Mouse (Mus musculus) gastrocnemius, postnatal 4 days (tissue): Measurements from ENCODE around the gene Gripap1. TPM values are rescaled to one million over a fixed set of nuclear protein-coding genes. Genes with fewer than 3 reads are reported as not detected.
A peak's percentile ranks its signal among the peaks of the same experiment; 100 is the strongest.
"Not testable (repeated sequence)": the region's sequence is repeated elsewhere in the genome, so short reads cannot be mapped to it uniquely, and the experiment has no call there.

ENCODE experiments used
- DNase-seq, 2 experiments: peaks; one replicate each; pipeline ENCODE4 v3.0.0; 2021 to 2022; ENCODE audit warnings: low spot score in 2 of 2, mixed read lengths in 2 of 2
- long read RNA-seq, 2 experiments: library from polyadenylated mRNA; stranded (forward); transcript quantifications; one replicate each; pipeline ENCODE4 v2.0.0; 2021
- total RNA-seq, 2 experiments: library from RNA; stranded (reverse); gene quantifications; 2 replicates each; pipeline ENCODE4 v1.2.3; 2021

Gene Gripap1
- 10 to 100 TPM; 24.7 to 34.9 TPM for total RNA-seq
- long read RNA-seq, experiment 1, partial matches to known transcripts = 3 of 11 reads
- long read RNA-seq, experiment 1, other reads (novel, unspliced or antisense) = 4 of 11 reads
- long read RNA-seq, experiment 2, transcript Gripap1-203 (26 exons, 3,015 nt) = major isoform, 8 of 31 reads
- long read RNA-seq, experiment 2, partial matches to known transcripts = 11 of 31 reads
- long read RNA-seq, experiment 2, other reads (novel, unspliced or antisense) = 8 of 31 reads

DNA sequence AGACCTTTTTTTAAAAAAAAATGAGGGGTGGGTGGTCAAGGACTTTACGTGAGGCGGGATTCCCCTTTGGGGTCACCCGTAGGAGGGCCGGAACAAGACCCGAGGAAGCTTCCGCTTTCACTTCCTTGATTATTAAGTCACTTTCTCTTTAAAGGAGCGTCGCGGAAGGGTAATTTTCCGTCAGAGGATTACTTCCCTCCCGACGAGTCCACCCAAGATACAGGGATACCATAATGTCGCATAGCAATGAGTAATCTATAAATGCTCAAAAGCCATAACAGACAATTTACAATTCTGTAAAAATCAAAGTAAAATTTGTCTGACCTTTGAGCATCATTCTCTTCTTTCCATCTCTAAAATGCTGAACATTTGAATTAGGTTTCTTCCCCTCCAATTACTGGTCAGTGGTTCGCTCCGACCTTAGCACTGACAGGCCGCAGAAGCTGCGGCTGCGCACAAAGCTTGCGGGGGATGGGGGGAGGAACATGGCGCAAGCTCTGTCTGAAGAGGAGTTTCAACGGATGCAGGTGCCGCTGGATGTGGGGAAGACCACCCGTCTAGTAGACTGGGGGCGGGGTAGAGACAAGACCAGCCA, at the start of gene Gripap1:
TSS of gene Gripap1 (plus strand) at position 224 of the 595 bp plus-strand sequence.
- peak in 1 of 2 experiments; percentile 62 for DNase-seq

- DNase-seq = no peak
Measured at GRCm38 (mm10) chrX:7740082-7740819, 49.3 kb upstream of the Gripap1 start.

DNA sequence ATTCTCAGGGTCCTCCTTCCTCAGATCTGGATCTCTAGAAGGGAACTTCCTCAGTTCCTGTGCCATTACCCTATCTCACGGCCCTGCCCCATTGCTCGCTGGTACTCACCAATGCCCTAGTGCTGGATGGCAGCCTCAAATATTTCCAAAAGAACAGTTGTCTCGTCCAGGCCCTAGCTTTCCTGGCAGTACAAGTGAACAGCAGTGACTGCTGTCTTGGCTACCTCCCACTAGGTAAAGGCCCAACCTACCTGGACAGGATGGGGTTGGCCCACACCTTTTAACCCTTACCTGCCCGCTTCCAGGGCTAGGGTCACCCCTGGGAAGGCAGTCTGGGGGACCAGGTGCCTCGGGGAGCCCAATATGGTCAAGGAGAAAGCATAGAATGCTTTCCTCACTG, 48.5 kb upstream of the Gripap1 start:
- no peak for DNase-seq

- DNase-seq = no peak
Measured at GRCm38 (mm10) chrX:7743470-7743869, 46.1 kb upstream of the Gripap1 start.

DNA sequence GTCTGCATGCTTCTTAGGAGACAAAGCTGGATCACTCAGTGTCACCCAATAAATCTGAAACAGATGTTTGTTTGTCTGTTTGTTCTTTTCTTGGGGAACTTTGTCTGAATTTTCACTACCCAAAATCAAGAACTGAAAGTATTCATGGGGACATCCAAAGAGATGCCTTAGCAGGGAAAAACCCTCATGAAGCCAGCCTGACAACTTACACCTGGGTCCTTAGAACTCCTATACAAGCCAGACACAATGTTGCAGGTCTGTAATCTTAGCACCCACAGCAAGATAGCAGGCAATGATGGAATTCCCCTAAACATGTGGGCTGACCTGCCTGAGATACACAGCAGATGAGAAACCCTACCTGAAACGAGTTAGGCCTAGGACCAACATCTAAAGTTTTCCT, 44.6 kb upstream of the Gripap1 start:
- no peak for DNase-seq

- no peak for DNase-seq
Measured at GRCm38 (mm10) chrX:7745429-7745828, 44.1 kb upstream of the Gripap1 start.

DNA sequence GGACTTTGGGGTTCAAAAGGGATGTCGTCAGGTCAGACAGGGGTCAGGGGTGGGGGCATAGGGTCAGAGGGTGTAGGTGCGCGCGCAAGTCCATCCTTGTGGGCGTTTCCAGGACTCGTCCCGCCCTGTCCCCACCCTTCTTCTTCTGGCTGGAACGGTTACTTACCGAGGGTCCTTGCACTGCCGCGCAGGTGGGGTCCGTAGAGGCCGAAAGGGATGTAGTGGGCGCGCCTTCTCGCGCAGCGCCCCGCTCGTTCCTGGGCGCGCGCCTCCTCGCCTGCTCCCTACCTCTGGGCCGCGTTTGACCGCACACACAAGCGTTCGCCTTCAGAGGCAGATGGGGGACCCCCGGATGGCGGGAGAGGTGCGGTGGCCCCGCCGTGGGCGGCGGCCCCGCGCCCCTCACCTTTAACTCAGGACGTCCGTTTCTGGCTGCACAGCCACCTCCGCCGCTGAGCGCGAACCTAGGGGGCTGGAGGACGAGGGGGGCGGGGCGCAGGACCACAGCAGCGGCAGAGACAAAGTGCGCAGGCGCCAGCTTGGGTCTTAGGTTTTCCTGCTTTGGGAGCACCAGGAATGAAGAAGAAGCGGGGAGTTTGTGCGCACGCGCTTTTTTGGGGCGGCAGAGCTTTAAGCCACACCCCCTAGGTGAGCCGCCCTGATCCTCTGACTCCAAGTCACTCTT, 39.0 kb upstream of the Gripap1 start, which contains the start of gene Ccdc120:
TSS of gene Ccdc120 (minus strand) at position 474 of the 685 bp plus-strand sequence.
- DNase-seq = peak in 1 of 2 experiments; percentile 42

DNA sequence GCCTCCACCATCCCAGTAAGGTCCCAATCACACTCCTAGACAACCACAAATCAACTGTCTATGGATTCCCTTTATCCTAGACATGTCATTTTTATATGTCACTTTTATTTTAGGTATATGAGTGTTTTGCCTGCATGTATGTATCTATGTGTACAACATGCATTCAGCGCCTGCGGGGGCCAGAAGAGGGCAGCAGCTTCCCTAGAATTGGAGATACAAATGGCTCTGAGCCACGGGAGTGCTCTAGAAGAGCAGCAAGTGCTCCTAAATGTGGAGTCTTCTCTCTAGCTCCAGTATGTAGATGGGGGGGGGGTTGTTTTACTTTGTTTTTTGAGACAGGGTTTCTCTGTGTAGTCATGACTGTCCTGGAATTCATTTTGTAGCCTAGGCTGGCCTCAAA, 35.9 kb upstream of the Gripap1 start:
- DNase-seq = not testable (repeated sequence)

DNA sequence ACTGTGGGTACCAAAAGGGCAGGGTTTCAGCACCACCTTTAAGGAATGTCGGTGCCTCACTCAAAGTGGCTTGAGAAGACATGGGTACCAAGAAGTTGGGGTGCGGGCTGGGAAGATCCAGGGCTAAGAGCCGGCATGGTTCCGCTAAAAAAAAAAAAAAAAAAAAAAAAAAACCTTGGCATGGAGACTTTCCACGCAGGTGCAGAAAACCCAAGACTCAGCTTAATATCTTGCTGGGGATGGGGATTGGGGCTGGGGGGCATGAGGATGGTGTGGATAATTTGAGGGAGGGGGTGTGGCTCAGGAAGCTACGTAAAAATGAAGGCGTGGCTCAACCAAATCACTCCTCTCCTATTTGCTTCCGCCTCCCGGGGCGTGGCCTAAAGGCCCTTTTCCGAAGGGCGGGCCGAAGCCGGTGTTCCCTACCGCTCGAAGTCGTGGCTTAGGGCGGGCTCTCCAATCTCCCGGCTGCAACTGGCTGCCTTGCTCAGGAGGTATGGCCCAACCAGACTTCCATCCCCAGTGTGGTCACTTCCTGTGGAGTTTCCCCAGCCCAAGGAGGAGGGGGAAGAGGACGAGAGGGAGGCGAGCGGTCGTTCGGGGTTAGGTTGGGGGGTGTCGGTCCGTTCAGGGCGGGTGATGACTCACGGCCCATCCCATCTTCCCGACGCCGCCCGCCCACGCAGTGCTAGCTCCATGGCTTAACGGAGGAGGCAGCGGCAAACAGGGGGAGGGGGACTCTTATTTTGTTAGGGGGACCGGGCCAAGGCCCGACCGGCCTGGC, 27.2 kb upstream of the Gripap1 start, which contains the start of gene Tfe3:
TSS of gene Tfe3 (plus strand) at position 424 of the 784 bp plus-strand sequence.
- peak; percentile 63 to 86 for DNase-seq

- no peak for DNase-seq
Measured at GRCm38 (mm10) chrX:7762921-7763197, 26.7 kb upstream of the Gripap1 start.

- DNase-seq = peak in 1 of 2 experiments; percentile 17
Measured at GRCm38 (mm10) chrX:7763631-7764393, 25.8 kb upstream of the Gripap1 start.

GRCm38 (mm10) chrX:7764657-7765280, 24.8 kb upstream of the Gripap1 start:
- no peak for DNase-seq

- DNase-seq = no peak
Measured at GRCm38 (mm10) chrX:7765281-7765670, 24.3 kb upstream of the Gripap1 start.

DNA sequence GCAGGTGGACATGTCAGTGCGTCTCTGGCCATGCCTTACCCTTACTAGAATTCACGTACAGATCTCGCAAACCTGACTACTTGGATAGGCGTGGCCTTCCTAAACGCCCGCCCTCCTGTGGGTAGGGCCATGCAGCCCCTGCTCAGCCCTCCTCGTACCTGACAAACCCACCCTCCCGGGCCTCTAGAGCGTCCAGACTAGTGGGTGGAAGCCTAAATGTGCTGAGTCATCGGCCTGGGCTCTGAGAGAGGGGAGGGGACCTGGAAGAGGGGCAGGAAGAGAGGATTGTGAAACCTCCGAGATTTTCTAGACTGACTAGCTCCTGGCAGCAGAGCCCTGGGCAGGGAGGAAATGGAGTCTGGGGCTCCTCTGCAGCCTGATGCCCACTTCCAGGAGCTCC, 23.8 kb upstream of the Gripap1 start:
- DNase-seq = peak in 1 of 2 experiments; percentile 17

- DNase-seq = no peak
Measured at GRCm38 (mm10) chrX:7769302-7770017, 20.1 kb upstream of the Gripap1 start.

GRCm38 (mm10) chrX:7772766-7773165, 16.8 kb upstream of the Gripap1 start:
- no peak for DNase-seq

- DNase-seq = no peak
Measured at GRCm38 (mm10) chrX:7775501-7776205, 13.9 kb upstream of the Gripap1 start.

DNA sequence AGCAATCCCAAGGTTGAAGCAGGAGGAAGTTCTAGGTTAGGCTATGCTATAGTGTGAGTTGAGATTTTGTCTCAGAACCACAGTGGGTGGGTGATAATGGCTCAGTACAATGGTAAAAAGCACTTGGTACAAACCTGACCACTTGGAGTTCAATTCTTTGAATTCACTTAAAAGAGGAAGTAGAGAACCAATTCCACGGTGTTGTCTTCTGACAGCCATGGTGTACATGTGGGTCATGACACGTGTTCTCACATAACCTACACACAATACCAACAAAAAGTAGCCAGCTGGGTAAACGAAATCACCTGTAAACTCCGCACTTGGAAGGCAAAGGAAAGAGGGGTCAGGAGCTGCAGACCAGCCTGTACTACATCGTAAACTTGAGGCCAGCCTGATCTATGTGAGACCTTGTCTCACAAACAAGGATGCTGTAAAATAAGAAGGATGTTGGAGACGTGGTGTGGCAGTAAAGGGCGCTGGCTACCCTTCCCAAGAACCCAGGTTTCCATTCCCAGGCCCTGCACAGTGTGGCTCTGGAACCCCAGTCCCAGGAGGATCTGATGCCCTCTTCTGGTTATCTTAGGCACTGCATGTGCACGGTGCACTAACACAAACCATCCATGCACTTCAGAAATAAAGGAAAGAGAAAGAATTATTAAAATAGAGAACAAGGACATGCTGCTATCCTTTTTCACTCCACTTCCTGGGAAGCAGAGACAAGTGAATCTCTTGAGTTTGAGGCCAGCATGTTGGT, 13.1 kb upstream of the Gripap1 start:
- DNase-seq = peak in 1 of 2 experiments; percentile 47
